Mouse (Mus musculus) ES-Bruce4 (cell line): ENCODE results near the gene Gcnt7. TPM values are rescaled to one million over a fixed set of nuclear protein-coding genes. Genes with fewer than 3 reads are reported as not detected.
A peak's percentile ranks its signal among the peaks of the same experiment; 100 is the strongest.

Experiments used
- H3K27ac ChIP-seq: 2 replicates; pipeline ENCODE4 v1.5.1; 2012; ENCODE audit warnings: low read length, inconsistent platforms; ENCODE audit not compliant: insufficient read depth
- H3K27me3 ChIP-seq: 2 replicates; pipeline ENCODE4 v1.6.1; 2012; ENCODE audit warnings: mild to moderate bottlenecking, low read length, inconsistent platforms; ENCODE audit not compliant: control insufficient read depth, poor library complexity, insufficient read depth, severe bottlenecking
- H3K36me3 ChIP-seq: 2 replicates; pipeline ENCODE4 v1.6.1; 2012; ENCODE audit warnings: inconsistent platforms, mild to moderate bottlenecking, low read length, moderate library complexity; ENCODE audit not compliant: control insufficient read depth, poor library complexity, insufficient read depth, severe bottlenecking
- H3K4me1 ChIP-seq: one replicate; pipeline ENCODE4 v1.8.1; 2011; ENCODE audit warnings: low read length; ENCODE audit not compliant: control insufficient read depth, insufficient read depth
- H3K4me3 ChIP-seq: 2 replicates; pipeline ENCODE4 v1.5.1; 2011; ENCODE audit warnings: low read depth, mild to moderate bottlenecking, low read length
- H3K9ac ChIP-seq: 2 replicates; pipeline ENCODE4 v1.6.1; 2012; ENCODE audit warnings: low read depth, mild to moderate bottlenecking, inconsistent platforms; ENCODE audit not compliant: poor library complexity, severe bottlenecking
- H3K9me3 ChIP-seq: replicated peaks from 2 replicates; pipeline ENCODE4 v1.6.1; 2012; ENCODE audit warnings: mild to moderate bottlenecking, low read length, inconsistent platforms; ENCODE audit not compliant: control insufficient read depth, poor library complexity, insufficient read depth, severe bottlenecking
- CTCF ChIP-seq: IDR thresholded peaks from one replicate; pipeline ENCODE4 v1.8.1; 2011; ENCODE audit warnings: low read depth, low read length
- EP300 ChIP-seq: IDR thresholded peaks from 2 replicates; pipeline ENCODE4 v1.6.1; 2011; ENCODE audit warnings: low read depth, low read length; ENCODE audit not compliant: insufficient read depth
- POLR2A ChIP-seq: IDR thresholded peaks from one replicate; pipeline ENCODE4 v1.8.1; 2011; ENCODE audit warnings: low read length; ENCODE audit not compliant: insufficient read depth
- polyA plus RNA-seq: library from polyadenylated mRNA; stranded (reverse); fragments of >200 nt; gene quantifications from 2 replicates; pipeline ENCODE4 v1.2.4, GENCODE M21; 2011; ENCODE audit warnings: low read depth; ENCODE audit not compliant: missing spikeins, insufficient read depth, insufficient read length

The Gcnt7 gene
- not detected in 2 replicates for polyA plus RNA-seq

- Histone ChIP-seq H3K9me3 (no peaks in the 10 kb centered on the region), H3K4me1 (no peaks in the 10 kb centered on the region), H3K27ac (no peak within 1 kb of the TSS), H3K36me3 (no peaks in the 10 kb centered on the region), H3K27me3 (no peaks in the 10 kb centered on the region), H3K9ac (no peak within 1 kb of the TSS), H3K4me3 (no peak within 1 kb of the TSS)
- TF ChIP-seq CTCF = no peak
Observed at GRCm38 (mm10) chr2:172458496-172458895, at the start of gene Gcnt7. Gene Gcnt7, minus strand, starts transcription at chr2:172458596.

GRCm38 (mm10) chr2:172506121-172506520, 47.7 kb upstream of the Gcnt7 start:
- H3K36me3 ChIP-seq = no peaks in the 10 kb centered on the region
- peaks cover 4% of the 10 kb centered on the region for H3K4me1 ChIP-seq
- no peak overlapping the region for H3K27ac ChIP-seq
- no peak overlapping the region for H3K4me3 ChIP-seq
- peaks cover 5% of the 10 kb centered on the region for H3K9me3 ChIP-seq
- H3K27me3 ChIP-seq = no peaks in the 10 kb centered on the region
- no peak overlapping the region for H3K9ac ChIP-seq
- no peak for TF ChIP-seq CTCF
- TF ChIP-seq POLR2A = no peak
- TF ChIP-seq EP300 = no peak

- Histone ChIP-seq H3K4me1 (peaks cover 7% of the 10 kb centered on the region), H3K4me3 (peak overlapping the region; percentile 3; the same call in 1 of the 2 replicates), H3K27me3 (no peaks in the 10 kb centered on the region), H3K9ac (peak overlapping the region; percentile 17; the same call in 1 of the 2 replicates), H3K9me3 (no peaks in the 10 kb centered on the region), H3K27ac (no peak overlapping the region), H3K36me3 (no peaks in the 10 kb centered on the region)
- TF ChIP-seq POLR2A = no peak
Observed at GRCm38 (mm10) chr2:172502168-172502567, 43.8 kb upstream of the Gcnt7 start.

DNA sequence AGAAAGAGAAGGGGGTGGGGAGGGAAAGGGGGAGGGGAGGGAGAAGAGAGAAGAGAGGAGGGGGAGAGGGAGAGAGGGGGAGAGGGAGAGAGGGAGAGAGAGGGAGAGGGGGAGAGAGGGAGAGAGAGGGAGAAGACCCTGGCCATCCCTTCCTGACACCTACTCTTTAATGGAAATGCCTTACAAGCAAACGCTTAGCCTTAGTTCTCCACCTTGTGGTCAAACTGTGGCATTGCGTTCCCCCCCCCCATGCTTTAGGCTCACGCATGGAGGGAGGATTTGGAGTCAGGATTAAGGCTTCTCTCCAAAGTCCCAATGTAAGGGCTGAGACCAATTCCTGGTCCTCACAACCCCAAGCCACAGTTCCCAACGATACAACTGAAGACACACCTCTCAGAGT, 42.9 kb upstream of the Gcnt7 start:
- TF ChIP-seq POLR2A (no peak), CTCF (peak; percentile 78), EP300 (0 out of 2 replicates have a peak, but pooled peaks have one; percentile 40)
- Histone ChIP-seq H3K4me1 (peaks cover 13% of the 10 kb centered on the region), H3K4me3 (no peak overlapping the region), H3K9ac (no peak overlapping the region), H3K27me3 (no peaks in the 10 kb centered on the region), H3K27ac (no peak overlapping the region), H3K9me3 (no peaks in the 10 kb centered on the region), H3K36me3 (no peaks in the 10 kb centered on the region)

GRCm38 (mm10) chr2:172500752-172501316, 42.4 kb upstream of the Gcnt7 start:
- Histone ChIP-seq H3K27ac (peak overlapping the region; percentile 42; the same call in 1 of the 2 replicates), H3K4me1 (peaks cover 15% of the 10 kb centered on the region), H3K9me3 (no peaks in the 10 kb centered on the region), H3K27me3 (no peaks in the 10 kb centered on the region), H3K36me3 (no peaks in the 10 kb centered on the region), H3K4me3 (no peak overlapping the region), H3K9ac (0 out of 2 replicates have a peak overlapping the region, but pooled peaks have one; percentile 26)
- no peak for TF ChIP-seq EP300
- TF ChIP-seq CTCF = no peak
- no peak for TF ChIP-seq POLR2A

GRCm38 (mm10) chr2:172498823-172499222, 40.4 kb upstream of the Gcnt7 start:
- H3K4me1 ChIP-seq = peaks cover 11% of the 10 kb centered on the region
- no peaks in the 10 kb centered on the region for H3K9me3 ChIP-seq
- H3K27ac ChIP-seq = peak overlapping the region; percentile 89
- H3K36me3 ChIP-seq = no peaks in the 10 kb centered on the region
- no peak overlapping the region for H3K4me3 ChIP-seq
- TF ChIP-seq EP300 (peak; percentile 67; the same call in 1 of the 2 replicates), POLR2A (no peak), CTCF (no peak)
- no peak overlapping the region for H3K9ac ChIP-seq
- no peaks in the 10 kb centered on the region for H3K27me3 ChIP-seq
